Mouse (Mus musculus): Measurements from ENCODE around the gene Tex33. TPM values are rescaled to one million over a fixed set of nuclear protein-coding genes. Genes with fewer than 3 reads are reported as not detected.
"Not testable (repeated sequence)": the region's sequence is repeated elsewhere in the genome, so short reads cannot be mapped to it uniquely, and the experiment has no call there.

The Tex33 gene
- total RNA-seq, 2 experiments from 2014 or later: not detected

DNA sequence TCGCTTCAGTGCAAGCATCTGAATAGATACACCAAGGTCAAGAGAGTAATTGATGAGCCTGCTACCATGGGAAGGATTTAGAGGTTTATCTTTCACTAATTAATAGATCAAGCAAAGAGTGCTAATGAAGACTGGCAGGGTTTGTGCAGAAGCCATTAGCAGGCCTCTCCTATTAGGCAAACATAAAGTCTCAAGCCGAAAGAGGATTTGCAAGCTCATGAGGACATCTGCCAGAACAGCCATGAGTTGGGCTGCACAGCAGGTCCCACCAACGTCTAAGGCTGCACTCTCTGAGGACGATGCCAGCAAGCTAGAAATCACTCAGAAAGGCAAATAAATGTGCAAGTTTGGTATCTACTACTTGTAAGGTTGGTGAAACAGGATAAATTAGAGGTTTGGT, 15.0 kb downstream of the Tex33 start:
- no peak for ATAC-seq (replicated peaks; ENCODE audit: low FRiP score, low TSS enrichment, poor library complexity, severe bottlenecking)

DNA sequence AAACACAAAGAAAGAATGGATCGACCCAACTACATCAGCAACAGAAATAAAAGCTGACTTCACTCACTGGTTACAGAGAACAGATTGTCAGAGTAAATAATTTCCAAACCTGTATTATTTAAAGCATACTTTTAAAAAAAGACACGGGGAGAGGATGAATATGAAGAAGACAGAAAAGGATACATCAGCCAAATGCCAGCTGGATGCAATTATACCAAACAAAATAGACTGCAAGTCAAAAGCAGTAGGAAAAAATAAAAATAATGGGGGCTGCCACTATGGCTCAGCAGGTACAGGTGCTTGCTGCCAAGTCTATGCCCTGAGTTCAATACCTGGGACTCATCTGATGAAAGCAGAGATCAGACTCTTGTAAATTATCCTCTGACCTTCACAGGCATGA, 15.5 kb downstream of the Tex33 start:
- ATAC-seq (replicated peaks; ENCODE audit: low FRiP score, low TSS enrichment, poor library complexity, severe bottlenecking): no peak

DNA sequence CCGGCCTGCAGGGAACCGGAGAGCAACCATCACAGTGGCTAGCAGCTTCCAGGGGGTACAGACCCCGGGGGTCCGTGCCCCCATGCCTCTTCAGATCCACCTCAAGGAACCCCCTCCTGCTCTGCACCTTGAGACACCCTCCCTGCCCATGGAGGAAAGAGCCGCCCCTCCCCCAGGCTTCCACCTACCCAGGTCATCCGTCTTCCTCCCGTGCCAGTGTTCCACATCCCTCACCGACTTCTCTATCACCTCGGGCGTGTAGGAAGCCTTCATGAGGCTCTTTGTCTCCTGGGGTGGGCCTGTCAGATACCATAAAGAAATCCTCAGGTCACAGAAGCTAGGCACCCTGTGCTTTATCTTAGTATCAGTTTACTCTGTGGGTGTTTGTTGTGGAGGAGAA, 17.2 kb downstream of the Tex33 start:
- ATAC-seq (replicated peaks; ENCODE audit: low FRiP score, low TSS enrichment, poor library complexity, severe bottlenecking): no peak

DNA sequence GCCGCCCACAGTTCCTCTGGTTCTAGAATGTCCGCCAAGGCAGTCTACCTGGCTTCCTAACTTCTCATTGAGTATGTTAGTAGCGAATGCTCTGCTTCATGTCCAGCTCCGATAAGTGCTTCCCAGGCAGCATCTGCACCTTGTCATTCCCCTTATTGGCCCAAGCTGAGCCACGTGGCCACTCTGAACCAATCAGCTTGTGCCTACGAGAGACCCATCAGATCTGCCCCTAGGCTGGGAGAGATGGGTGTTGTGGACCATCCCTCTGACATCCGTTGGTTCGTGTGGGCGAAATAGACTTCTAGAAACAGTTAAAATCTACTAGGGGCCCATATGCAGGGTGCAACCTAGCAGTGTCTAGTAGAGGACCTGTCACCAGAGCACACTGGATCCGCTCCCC, 17.9 kb downstream of the Tex33 start:
- ATAC-seq (replicated peaks; ENCODE audit: low FRiP score, low TSS enrichment, poor library complexity, severe bottlenecking): no peak

GRCm38 (mm10) chr15:78374204-78374603, 21.5 kb downstream of the Tex33 start:
- ATAC-seq (replicated peaks; ENCODE audit: low FRiP score, low TSS enrichment, poor library complexity, severe bottlenecking): no peak

DNA sequence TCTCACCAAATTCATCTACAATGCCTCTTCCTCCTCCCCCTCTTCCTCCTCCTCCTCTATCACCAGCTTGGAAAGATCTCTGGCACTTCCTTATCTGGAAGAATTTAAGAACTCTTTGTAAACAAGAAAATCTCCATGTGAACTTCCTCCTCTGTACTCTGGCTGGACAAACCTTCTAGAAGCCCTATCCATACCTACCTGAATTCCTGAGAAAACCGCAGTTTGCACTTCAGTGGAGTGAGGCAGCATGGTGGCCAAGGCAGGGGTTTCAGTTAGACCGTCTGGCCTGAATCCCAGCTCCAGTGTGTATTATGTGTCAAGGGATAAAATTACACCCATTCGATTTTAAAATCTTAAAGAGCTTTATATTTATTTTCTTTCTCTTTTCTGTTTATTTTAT, 22.9 kb downstream of the Tex33 start:
- no peak for ATAC-seq (replicated peaks; ENCODE audit: low FRiP score, low TSS enrichment, poor library complexity, severe bottlenecking)

DNA sequence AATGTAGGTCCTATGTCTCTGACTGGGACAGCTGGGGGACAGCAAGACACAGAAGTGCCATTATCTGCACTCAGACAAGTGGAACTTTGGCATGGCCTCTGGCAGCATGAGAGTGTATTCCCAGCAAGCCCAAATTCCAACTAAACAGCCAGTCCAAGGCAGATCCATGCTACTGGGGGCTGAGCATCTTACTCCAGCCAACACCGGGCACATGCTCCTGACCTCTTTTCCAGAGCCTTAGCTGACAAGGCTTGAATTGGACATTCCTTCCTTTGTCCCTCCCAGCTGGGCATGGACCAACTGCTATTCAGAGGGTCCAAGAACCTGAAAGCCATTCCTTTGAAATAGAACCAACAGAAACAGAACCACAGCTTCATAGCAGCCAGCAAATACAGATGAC, 26.1 kb downstream of the Tex33 start:
- no peak for ATAC-seq (replicated peaks; ENCODE audit: low FRiP score, low TSS enrichment, poor library complexity, severe bottlenecking)

DNA sequence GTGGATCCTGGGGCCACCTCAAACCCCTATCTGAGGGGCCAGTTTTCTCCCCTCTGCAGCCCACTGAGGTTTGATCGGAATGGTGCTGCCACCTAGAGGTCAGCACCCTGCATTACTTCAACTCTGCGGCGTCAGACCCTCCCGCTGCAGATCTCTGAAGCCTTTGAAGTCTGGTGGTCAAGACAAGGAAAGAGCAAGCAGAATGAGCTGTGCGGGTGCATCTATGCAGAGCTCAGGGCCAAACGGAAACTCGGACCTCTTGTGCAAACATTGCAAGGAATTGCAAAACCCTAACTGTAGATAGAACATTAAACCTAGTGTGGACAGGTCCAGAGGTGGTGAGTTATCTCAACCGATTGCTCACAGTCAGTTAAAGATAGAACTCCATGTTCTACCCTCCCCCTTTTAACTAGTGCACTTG, 26.8 kb downstream of the Tex33 start:
- peak; percentile 53 for ATAC-seq (replicated peaks; ENCODE audit: low FRiP score, low TSS enrichment, poor library complexity, severe bottlenecking)

- ATAC-seq (replicated peaks; ENCODE audit: low FRiP score, low TSS enrichment, poor library complexity, severe bottlenecking): no peak
Observed at GRCm38 (mm10) chr15:78367811-78368210, 27.9 kb downstream of the Tex33 start.

GRCm38 (mm10) chr15:78366875-78367274, 28.8 kb downstream of the Tex33 start:
- ATAC-seq (replicated peaks; ENCODE audit: low FRiP score, low TSS enrichment, poor library complexity, severe bottlenecking): no peak

DNA sequence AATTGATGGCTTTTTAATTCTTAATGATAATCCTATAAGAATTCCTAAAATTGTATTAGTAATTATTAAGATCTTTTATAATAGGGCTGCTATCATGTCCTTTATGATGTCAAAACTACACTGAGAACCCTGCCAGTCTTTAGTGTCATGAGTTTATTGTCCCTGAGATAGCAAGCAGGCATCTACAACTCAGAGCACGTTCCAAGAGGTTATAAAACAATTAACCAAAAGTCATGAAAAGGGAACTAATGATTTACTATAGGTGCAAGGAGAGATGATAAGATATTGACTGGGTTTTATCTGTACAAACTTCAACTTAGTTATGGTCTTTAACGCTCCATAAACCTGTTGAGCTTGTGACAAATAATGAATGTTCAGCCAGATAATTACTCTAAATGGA, 29.8 kb downstream of the Tex33 start:
- no peak for ATAC-seq (replicated peaks; ENCODE audit: low FRiP score, low TSS enrichment, poor library complexity, severe bottlenecking)

GRCm38 (mm10) chr15:78355548-78355947, 40.2 kb downstream of the Tex33 start:
- ATAC-seq (replicated peaks; ENCODE audit: low FRiP score, low TSS enrichment, poor library complexity, severe bottlenecking): no peak

- no peak for ATAC-seq (replicated peaks; ENCODE audit: low FRiP score, low TSS enrichment, poor library complexity, severe bottlenecking)
Observed at GRCm38 (mm10) chr15:78354958-78355357, 40.8 kb downstream of the Tex33 start.

DNA sequence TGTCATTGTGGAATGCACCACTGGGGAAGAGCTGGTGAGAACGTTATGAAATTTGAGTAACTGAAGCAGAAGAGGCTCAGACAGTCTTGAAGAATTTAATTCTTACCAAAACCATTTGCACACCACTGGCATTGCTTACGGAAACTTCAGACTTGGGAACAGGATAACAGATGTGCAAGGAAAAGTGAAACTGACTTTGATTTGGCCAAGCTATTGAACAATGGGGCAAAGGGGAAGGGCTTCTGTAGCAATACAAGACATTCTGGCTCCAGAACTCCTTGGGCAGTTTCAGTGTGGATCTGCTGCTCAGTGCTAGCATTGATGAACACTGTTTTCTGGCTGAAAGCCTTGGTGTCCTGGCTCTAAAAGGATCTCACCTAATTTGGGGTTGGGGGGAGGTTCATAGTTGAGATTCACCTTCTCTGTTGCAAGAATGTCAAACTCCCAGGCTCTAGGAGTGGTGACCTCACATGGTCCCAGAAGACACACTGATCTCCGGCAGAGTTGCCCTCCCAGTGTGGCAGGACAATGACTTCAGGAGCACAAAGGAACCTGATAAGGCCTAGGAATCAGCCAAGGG, 44.0 kb downstream of the Tex33 start:
- no peak for ATAC-seq (replicated peaks; ENCODE audit: low FRiP score, low TSS enrichment, poor library complexity, severe bottlenecking)

DNA sequence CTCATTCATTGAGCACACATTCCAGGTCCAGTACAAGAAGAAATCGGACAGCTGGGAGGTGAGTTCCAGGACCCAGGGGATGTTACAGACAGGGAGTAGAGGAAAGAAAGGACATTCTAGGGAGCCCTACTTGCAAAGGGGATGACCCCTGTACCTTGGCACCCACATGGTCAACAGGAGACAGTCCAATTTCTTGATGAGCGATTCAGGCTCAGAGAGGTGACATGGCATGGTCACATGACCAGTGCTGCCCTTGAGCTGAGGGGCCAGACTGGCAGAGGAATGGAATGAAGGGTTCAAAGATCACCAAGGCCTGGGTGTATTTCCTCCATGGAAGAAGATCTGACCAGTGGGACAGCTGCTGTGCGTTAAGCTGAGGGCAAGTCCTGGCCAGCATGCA, 51.1 kb downstream of the Tex33 start:
- no peak for ATAC-seq (replicated peaks; ENCODE audit: low FRiP score, low TSS enrichment, poor library complexity, severe bottlenecking)

DNA sequence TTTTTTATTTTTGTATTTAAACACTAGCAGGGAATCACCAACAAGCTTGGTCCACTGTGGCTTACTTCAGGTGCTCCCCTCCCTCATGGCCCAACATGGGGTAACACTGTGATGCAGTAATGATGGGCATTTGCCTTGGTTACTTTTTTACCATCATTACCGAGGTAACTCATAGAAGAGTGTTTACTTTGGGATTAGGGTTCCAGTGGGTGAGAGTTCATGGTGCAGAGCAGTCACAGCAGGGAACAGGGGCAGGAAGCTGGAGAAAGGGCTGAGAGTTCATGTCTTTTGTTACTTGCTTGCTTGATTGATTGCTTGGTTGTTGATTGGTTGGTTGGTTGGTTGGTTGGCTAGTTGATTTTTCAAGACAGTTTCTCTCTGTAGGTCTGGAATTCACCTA, 52.0 kb downstream of the Tex33 start:
- no peak for ATAC-seq (replicated peaks; ENCODE audit: low FRiP score, low TSS enrichment, poor library complexity, severe bottlenecking)

DNA sequence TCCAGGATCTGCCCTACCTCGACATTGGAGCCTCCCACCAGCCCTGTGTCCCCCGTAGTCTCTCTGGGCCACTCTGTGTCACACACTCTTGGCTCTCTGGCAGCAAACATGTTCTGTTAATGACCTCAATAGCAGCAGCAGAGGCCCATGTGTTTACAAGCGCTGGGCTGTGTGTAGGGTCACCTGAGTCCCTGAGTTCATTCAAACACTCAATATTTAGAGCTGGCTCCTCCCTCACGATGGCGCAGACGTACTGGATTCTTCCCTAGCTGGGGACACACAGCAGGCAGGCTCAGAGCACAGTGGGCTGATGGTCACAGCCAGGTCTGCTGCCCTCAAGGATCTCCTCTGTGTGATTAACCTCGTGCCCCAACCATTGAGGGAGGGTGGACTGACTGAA, 54.8 kb downstream of the Tex33 start:
- not testable (repeated sequence) for ATAC-seq (replicated peaks; ENCODE audit: low FRiP score, low TSS enrichment, poor library complexity, severe bottlenecking)

GRCm38 (mm10) chr15:78339627-78340423, 55.9 kb downstream of the Tex33 start:
- ATAC-seq (replicated peaks; ENCODE audit: low FRiP score, low TSS enrichment, poor library complexity, severe bottlenecking): peak; percentile 82

DNA sequence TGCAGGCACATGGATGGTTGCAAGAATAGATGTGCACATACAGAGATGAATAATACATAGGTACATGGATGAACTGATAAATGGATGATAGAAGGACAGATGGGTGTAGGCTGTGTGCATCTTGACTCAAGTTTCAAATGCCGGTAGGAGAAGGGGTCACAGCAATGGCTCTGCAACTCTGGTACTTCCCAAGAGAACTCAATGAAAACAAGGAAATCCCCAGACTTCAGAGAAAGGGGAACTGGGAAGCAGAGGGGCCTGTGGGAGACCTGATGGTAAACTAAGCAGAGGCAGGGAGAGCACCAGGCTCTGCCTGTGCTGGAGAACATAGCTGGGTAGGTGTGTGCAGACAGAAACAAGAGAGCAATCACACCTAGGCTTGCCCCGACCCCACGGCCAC, 61.3 kb downstream of the Tex33 start:
- ATAC-seq (replicated peaks; ENCODE audit: low FRiP score, low TSS enrichment, poor library complexity, severe bottlenecking): no peak

DNA sequence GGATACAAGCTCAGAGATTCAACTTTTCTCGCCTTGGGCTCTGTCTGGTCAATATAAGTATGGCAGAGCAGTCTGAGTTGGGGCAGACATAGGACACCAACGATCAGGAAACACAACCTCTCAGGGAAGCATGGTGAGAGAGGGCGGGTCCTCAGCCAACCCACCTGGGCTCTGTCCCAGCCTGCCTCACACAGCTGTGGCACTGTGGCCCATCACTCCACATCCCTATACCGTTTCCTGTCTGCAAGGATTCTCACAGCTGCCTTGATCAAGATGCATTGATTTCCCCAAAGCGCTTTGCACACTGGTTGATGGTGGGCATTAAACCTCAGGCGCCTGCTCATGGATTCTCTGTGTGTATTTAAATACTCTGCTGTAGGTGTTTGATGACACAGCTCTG, 62.7 kb downstream of the Tex33 start:
- no peak for ATAC-seq (replicated peaks; ENCODE audit: low FRiP score, low TSS enrichment, poor library complexity, severe bottlenecking)

All from megakaryocyte-erythroid progenitor cell, adult 5-6 weeks (primary cell).